Mouse (Mus musculus): ENCODE measurements around the gene Srd5a1.
"Not testable (repeated sequence)": the region's sequence is repeated elsewhere in the genome, so short reads cannot be mapped to it uniquely, and the experiment has no call there.

The Srd5a1 gene

GRCm38 (mm10) chr13:69569201-69569600 lies 42.0 kb downstream of the Srd5a1 start:
- DNase-seq: peak; percentile 82

GRCm38 (mm10) chr13:69565401-69565800 lies 45.8 kb downstream of the Srd5a1 start:
- not testable (repeated sequence) for DNase-seq

GRCm38 (mm10) chr13:69564573-69564972 lies 46.7 kb downstream of the Srd5a1 start:
- DNase-seq: no peak

GRCm38 (mm10) chr13:69563905-69564304 lies 47.3 kb downstream of the Srd5a1 start:
- no peak for DNase-seq

- no peak for DNase-seq
Observed at GRCm38 (mm10) chr13:69562654-69563574, 48.3 kb downstream of the Srd5a1 start.

DNA sequence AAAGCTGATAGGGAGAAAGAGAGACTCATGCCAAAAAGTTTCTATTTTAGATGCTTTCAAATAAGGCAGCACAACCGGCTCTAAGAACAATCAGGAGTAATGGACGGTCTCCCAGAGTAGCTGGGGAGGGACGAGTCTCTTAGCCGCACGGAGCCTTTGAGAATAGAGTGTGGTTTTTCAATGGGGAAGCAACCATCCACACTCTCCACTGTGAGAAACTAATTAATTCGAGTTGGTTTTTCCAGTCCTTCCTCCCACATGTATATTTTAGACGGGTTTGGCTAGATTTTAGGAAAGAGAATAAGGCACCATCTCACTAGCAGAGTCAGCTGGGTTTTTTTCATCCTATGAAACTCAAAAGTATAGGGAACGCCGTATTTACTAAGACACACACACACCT lies 49.2 kb downstream of the Srd5a1 start:
- DNase-seq: no peak

DNA sequence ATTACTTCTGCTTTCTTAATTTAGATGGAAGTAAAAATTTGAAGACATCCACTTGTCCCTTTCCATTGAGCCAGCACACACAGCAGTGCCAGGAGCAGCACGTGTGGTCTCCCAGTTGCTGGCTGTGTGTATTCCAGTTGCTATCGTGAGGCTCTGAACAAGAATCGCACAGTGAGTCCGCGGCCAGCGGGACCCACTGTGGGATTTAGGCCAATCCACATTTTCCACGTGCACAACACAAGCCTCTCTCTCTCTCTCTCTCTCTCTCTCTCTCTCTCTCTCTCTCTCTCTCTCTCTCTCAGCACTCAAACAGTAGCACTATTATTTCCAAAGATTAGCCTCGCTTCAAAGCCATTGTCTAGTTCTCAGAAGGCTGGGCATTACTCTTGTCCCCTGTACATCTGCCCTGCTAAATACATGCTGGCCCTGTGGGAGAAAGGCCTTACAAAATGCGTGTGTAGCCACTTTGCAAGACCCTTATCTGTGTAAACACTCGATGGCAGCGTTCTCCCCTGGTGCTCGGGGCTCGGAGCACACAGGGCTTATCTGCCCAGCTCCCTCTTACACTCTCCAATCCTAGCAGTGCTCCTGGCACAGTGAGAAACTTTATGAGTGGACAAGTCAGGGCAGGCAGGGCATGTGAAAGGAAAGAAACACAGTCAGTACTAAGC lies 51.8 kb downstream of the Srd5a1 start:
- no peak for DNase-seq

DNA sequence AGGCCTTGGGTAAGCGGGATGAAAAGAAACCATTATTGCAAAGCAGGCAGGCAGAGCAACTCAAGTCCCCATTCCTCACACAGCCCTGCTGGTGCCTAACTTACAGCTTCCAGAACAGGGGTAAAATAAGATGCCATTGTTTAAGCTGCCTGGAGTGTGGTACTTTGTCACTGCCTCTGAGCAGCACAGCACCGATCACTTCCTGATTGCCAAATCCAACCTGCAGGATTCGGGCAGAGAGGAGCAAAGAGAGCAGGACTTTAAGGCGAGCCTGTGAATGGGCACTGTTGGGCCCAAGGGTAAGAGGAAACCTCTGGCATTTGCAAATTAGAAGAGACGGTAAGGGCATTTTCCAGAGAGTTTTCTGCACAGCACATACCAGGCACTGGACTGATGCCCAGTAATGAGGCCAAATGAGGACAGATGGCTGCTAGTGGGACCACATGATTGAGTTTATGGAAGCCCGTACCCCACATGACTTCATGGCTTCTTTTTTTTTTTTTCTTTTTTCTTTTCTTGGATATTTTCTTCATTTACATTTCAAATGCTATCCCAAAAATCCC lies 53.1 kb downstream of the Srd5a1 start:
- DNase-seq: peak; percentile 45

- DNase-seq: no peak
Observed at GRCm38 (mm10) chr13:69556728-69557127, 54.5 kb downstream of the Srd5a1 start.

DNA sequence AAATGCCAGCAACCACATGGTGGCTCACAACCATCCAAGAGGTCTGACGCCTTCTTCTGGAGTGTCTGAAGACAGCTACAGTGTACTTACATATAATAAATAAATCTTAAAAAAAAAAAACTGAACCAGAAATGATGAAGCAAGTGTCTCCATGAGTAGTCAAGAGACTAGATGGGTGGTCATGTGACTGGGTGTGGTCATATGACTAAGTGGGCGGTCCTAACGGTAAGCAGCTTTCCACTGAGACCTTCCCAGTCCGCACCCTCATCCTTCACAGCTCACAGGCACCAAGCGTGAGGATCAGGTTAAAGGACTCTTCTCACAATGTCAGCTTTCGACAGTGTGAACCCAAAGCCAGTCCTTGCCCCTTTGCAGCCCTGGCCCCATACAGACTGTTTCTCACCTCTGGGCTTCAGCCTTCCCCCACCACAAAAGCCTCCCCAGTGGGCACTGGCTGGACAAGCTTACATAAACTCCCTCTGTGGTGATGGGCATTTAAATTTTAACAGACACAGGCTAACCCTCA lies 55.2 kb downstream of the Srd5a1 start:
- no peak for DNase-seq

DNA sequence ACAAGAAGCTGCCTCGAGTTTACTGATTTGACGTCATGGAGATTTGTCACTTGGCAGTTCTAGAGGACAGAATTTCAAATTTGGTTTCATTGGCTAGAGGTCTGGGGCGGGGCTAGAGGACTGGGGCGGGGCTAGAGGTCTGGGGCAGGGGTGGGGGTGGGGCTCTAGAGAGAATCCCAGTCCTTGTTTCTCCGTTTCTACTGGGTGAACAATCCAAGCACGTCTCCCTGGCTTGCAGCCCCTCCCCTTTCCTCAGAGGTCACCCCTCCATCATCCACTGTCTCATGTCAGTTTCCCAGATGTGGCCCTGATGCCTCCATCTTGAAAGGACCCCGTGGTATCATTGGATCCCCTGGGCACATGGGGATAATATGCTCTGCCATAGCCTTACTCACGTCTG lies 56.2 kb downstream of the Srd5a1 start:
- DNase-seq: no peak

GRCm38 (mm10) chr13:69554255-69554654 lies 57.0 kb downstream of the Srd5a1 start:
- DNase-seq: no peak

DNA sequence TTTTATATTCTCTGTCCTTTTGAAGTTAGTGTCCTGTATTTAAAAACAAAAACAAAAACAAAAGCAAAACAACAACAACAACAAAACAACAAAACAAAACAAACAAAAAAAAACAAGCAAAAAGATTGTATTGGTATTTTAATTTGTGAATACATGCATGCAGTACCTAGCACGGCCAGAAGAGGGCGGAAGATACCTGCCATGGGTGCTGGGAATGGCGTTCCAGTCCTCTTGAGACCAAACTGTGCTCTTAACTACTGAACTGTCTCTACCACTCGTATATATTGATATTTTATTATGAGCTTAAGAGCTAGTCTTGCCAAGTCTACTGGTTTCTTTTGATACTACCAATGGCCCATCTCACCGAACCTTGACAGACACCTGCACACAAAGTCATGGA lies 58.2 kb downstream of the Srd5a1 start:
- DNase-seq: no peak

DNA sequence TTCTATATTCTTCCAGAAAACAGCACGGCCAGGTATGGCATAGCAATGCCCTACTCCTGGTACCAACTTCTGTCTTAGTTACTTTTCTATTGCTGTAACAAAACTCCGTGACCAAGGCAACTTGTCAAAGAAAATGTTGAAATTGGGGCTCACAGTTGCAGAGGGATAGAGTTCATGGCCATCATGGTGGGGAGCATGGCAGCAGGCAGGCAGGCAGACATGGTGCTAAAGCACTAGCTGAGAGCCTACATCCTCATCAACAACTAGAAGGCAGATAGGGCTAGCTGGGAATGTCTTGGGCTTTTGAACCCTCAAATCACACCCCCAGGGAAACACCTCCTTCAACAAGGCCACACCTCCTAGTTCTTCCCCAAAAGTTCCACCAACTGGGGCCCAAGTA lies 60.4 kb downstream of the Srd5a1 start:
- no peak for DNase-seq

- DNase-seq: no peak
Observed at GRCm38 (mm10) chr13:69549980-69550379, 61.3 kb downstream of the Srd5a1 start.

DNA sequence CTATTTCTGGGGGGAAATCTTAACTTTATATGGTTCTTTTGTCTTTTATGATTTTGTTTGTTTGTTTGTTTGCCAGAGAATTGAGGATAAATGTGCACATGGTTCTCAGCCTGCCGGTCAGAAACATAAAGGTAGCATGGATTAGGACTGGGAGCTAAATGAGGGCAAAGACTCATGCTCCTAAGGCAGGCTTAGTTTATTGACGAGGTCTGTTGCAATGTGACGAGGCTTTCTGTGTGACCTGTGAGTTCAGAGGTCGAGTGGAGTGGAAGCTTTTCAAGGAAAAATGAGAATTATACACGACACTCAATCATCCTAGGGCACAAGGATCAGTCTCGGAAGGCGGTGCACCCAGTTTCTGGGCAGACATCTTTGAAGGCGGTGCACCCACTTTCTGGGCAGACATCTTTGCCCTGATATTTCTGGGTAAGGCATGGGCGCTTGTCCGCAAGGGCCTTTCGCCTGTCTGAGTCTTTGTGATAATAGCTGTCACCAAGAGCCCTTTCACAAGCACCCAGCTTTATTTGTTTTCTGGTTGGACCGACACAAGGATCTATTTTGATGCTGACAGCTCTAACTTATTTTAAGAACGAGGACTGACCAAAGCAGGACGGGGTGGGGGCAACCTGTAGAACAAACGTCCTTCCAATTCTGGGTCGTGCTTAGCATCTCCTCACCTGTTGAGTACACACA lies 63.6 kb downstream of the Srd5a1 start:
- DNase-seq: no peak

GRCm38 (mm10) chr13:69545019-69545418 lies 66.2 kb downstream of the Srd5a1 start:
- no peak for DNase-seq

GRCm38 (mm10) chr13:69543595-69543994 lies 67.6 kb downstream of the Srd5a1 start:
- DNase-seq: no peak

- no peak for DNase-seq
Observed at GRCm38 (mm10) chr13:69542571-69543352, 68.5 kb downstream of the Srd5a1 start.

- no peak for DNase-seq
Observed at GRCm38 (mm10) chr13:69541776-69542175, 69.5 kb downstream of the Srd5a1 start.

GRCm38 (mm10) chr13:69541209-69541608 lies 70.0 kb downstream of the Srd5a1 start:
- DNase-seq: no peak

GRCm38 (mm10) chr13:69538327-69538726 lies 72.9 kb downstream of the Srd5a1 start:
- DNase-seq: no peak
